Mouse (Mus musculus) NIH3T3 (cell line): Measurements from ENCODE around the gene Egfl7.

Experiments used
- DNase-seq: peaks from one replicate; pipeline ENCODE4 v3.0.0-alpha.2; 2012; ENCODE audit warnings: low read depth

The Egfl7 gene

GRCm38 (mm10) chr2:26639838-26640830 is 60.3 kb downstream of the Egfl7 start:
- DNase-seq: peak; percentile 99

DNA sequence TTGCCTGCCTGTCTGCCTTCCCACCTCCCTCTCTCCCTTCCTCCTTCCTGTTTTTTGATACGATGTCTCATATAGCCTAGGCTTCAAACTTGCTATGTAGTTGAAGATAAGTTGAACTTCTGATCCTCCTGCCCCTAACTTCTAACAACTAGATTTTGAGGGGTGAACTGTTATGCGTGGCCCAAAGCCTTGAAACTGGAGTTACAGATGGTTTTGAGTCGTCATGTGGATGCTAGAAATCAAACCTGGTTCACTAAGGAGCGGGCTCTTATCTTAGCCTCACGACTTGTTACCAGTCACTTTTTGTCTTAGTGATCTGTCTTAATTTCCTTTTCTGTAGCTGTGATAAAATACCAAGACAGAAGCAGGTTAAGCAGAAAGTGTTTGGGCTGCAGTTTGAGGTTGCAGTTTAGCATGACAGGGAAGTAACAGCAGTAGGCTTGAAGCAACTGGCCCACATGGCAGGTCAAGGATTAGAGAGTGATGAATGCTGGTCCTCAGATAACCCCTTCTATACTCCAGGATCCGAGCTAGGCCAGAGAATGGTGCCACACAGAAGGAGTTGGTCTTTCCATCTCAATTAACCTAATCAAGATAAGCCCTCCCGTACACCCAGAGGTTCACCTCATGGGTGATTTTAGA is 61.3 kb downstream of the Egfl7 start:
- no peak for DNase-seq
